Mouse (Mus musculus) neutrophil, adult 5-6 weeks (primary cell): Measurements from ENCODE around the gene Ifna4. TPM values are rescaled to one million over a fixed set of nuclear protein-coding genes. Genes with fewer than 3 reads are reported as not detected.
"Not testable (repeated sequence)": the region's sequence is repeated elsewhere in the genome, so short reads cannot be mapped to it uniquely, and the experiment has no call there.

Experiments used
- ATAC-seq: fragments of 151-379, 151-347 bp; 2 replicates; pipeline ENCODE4 v1.8.0; 2017; ENCODE audit warnings: mild to moderate bottlenecking, moderate TSS enrichment; ENCODE audit not compliant: insufficient number of reproducible peaks, poor library complexity, low FRiP score, severe bottlenecking; ENCODE audit errors: extremely low read depth
- total RNA-seq: library from RNA; stranded (forward); fragments of 200-1000 nt; gene quantifications from 2 replicates; pipeline ENCODE4 v1.2.3, GENCODE M21; 2017

The Ifna4 gene
- not detected in 2 replicates for total RNA-seq

DNA sequence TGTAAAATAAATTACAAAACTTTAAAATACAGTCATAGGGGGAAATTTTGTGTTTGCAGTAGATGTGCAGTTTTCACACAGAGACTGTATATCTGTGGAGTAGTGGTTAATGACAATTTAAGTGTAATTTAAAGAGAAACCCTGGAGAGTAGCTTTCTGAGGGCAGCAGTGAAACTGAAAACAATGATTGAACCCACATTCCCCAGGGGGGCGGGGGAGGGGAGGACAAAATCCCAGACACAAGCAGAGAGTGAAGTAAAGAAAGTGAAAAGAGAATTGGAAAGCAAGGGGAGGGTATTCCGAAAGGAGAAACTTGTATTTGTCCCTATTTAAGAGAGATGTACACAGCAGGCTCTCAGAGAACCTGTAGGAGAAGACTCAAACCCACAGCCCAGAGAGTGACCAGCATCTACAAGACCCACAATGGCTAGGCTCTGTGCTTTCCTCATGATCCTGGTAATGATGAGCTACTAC, at the start of gene Ifna4:
Ifna4 (plus strand) TSS at position 424 of the 474 bp plus-strand sequence.
- no peak for ATAC-seq

GRCm38 (mm10) chr4:88793936-88794675, 47.6 kb upstream of the Ifna4 start, which contains the start of gene Gm13275:
Gene Gm13275 (plus strand): TSS chr4:88794487.
- not testable (repeated sequence) for ATAC-seq

GRCm38 (mm10) chr4:88797097-88797496, 44.6 kb upstream of the Ifna4 start, which contains the start of gene Gm13279:
Gene Gm13279 (plus strand): TSS chr4:88797397.
- ATAC-seq: not testable (repeated sequence)

GRCm38 (mm10) chr4:88799365-88799764, 42.3 kb upstream of the Ifna4 start, which contains the start of gene Gm13285:
Gene Gm13285 (plus strand): TSS chr4:88799665.
- not testable (repeated sequence) for ATAC-seq

- ATAC-seq: not testable (repeated sequence)
Observed at GRCm38 (mm10) chr4:88802954-88803353, 38.7 kb upstream of the Ifna4 start, which contains the start of gene Gm13287. Gene Gm13287 (plus strand): TSS chr4:88803254.

DNA sequence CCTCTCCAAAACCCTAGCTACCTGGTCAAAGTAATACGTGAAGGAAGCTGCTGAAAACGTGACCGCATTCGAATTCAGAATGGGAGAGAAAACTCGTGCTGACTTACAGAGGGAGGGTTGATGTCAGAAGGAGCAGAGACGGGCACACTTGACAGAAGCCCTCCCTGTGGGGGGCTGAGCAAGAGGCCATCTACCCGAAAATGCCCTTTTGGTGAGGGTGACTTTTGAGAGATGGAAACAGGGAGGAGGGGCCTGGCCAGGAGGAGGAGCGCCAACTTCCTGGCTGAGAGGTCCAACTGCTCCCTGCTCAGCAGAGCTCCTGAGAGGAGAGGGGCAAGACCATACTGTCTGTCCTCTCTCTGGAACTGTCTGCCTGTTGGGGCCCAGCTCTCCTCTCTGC, 36.4 kb upstream of the Ifna4 start, which contains the start of gene Gm13288:
Gm13288 (plus strand) TSS at position 301 of the 400 bp plus-strand sequence.
- not testable (repeated sequence) for ATAC-seq

DNA sequence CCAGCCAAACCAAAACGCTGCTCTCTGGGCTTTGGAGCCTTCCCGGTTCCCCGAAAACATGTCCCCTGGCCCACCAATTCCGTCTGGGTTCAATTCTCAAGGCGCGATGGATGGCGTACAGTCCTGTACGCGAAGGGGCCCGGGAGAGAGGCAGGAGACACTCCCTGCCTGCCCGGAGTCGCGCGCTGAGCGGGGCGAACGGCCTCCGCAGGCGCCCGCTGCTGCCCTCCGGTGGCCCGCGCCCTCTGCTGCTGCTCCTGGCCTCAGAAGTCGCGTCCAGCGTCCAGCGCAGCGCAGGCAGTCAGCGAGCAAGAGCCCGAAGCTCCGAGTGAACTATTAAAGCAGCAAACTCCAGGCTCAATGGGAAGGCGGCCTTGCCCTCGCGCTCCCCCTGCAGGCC, 35.9 kb upstream of the Ifna4 start:
- ATAC-seq: not testable (repeated sequence)

DNA sequence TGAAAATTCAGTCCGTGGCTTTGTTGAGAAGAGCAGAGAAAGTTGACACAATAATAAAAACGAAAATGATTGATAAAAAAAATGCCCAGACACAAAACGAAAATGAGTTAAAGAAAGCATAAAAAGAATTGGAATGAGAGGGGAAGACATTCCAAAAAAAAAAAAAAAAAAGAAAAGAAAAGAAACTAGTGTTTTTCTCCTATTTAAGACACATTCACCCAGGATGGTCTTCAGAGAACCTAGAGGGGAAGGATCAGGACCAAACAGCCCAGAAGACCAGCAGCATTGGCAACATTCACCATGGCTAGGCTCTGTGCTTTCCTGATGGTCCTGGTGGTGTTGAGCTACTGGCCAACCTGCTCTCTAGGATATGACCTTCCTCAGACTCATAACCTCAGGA, 25.7 kb upstream of the Ifna4 start, which contains the start of gene Ifna7:
Ifna7 (plus strand) TSS at position 301 of the 400 bp plus-strand sequence.
- ATAC-seq: no peak

- ATAC-seq: no peak
Observed at GRCm38 (mm10) chr4:88819659-88820058, 22.0 kb upstream of the Ifna4 start, which contains the start of gene Ifna11. Gene Ifna11 (plus strand): TSS chr4:88819959.

GRCm38 (mm10) chr4:88822995-88823394, 18.7 kb upstream of the Ifna4 start:
- no peak for ATAC-seq

DNA sequence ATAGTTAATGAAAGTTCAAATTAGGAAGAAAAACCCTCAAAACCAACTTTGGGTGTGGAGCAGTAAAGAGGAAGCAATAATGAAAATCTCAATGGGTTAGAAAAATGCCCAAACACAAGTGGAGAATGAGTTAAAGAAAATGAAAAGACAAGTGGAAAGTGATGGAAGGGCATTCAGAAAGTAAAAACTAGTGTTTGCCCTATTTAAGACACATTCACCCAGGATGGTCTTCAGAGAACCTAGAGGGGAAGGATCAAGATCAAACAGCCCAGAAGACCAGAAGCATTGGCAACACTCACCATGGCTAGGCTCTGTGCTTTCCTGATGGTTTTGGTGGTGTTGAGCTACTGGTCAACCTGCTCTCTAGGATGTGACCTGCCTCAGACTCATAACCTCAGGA, 14.5 kb upstream of the Ifna4 start, which contains the start of gene Ifna6:
Ifna6 (plus strand) TSS at position 301 of the 400 bp plus-strand sequence.
- ATAC-seq: not testable (repeated sequence)

GRCm38 (mm10) chr4:88830523-88830922, 11.1 kb upstream of the Ifna4 start:
- ATAC-seq: no peak

DNA sequence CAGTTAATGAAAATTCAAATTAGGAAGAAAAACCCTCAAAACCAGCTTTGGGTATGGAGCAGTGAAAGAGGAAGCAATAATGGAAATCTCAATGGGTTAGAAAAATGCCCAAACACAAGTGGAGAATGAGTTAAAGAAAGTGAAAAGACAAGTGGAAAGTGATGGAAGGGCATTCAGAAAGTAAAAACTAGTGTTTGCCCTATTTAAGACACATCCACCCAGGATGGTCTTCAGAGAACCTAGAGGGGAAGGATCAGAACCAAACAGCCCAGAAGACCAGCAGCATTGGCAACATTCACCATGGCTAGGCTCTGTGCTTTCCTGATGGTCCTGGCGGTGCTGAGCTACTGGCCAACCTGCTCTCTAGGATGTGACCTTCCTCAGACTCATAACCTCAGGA, 6.4 kb upstream of the Ifna4 start, which contains the start of gene Ifna5:
Ifna5 (plus strand) TSS at position 301 of the 400 bp plus-strand sequence.
- ATAC-seq: not testable (repeated sequence)

GRCm38 (mm10) chr4:88838828-88839227, 2.8 kb upstream of the Ifna4 start:
- peak; percentile 39; the same call in 1 of the 2 replicates for ATAC-seq

- no peak for ATAC-seq
Observed at GRCm38 (mm10) chr4:88840058-88840457, 1.6 kb upstream of the Ifna4 start.

- no peak for ATAC-seq
Observed at GRCm38 (mm10) chr4:88845334-88845733, 3.7 kb downstream of the Ifna4 start.

GRCm38 (mm10) chr4:88849698-88850097, 8.0 kb downstream of the Ifna4 start, which contains the start of gene Ifna1:
Gene Ifna1 (plus strand): TSS chr4:88850087.
- ATAC-seq: no peak

DNA sequence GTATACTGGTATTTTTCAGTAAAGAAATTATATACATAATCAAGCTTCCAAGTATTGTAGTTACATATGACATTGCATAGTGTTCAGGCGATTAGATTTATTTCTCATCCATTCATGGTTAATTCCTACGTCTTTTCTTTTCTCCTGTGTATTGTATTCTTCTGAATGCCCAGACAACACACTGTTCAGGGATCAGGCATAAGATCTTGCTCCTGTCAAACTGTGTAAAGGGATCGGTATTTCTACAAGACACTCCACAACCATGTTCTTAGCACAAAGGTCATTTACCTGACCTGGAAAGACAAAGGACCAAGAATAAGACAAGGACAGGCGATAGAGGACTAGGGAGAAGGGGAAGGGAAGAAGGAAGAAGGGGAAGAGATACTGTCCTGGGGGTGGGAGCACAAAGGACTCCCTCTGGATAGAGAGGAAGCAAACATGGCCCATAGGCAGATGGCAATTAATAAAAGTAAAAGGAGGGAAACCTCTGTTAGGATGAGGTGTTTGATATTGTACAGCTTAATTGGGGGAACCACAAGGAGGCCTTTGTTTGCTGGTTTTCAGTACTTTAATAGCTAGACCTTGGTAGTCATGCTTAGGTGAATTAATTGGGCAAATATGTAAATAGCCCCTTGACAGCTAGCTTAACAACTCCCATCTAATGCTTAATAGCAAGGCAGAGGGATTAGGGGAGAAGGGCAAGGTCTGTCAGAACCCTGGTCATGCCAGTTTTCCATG, 9.5 kb downstream of the Ifna4 start:
- ATAC-seq: no peak

GRCm38 (mm10) chr4:88859214-88859613, 17.6 kb downstream of the Ifna4 start:
- ATAC-seq: no peak
